Mouse (Mus musculus): ENCODE results near the gene Tmem199. TPM values are rescaled to one million over a fixed set of nuclear protein-coding genes. Genes with fewer than 3 reads are reported as not detected.

Gene Tmem199
- polyA plus RNA-seq, 1 experiment from 2014 or later: 39.8 TPM

GRCm38 (mm10) chr11:78515549-78516325, 3.8 kb upstream of the Tmem199 start:
- Histone ChIP-seq H3K4me3 (ENCODE audit: low read depth, low read length) (no peak overlapping the region), H3K9me3 (ENCODE audit: control insufficient read depth, low read length) (no peaks in the 10 kb centered on the region), H3K27me3 (replicated peaks; ENCODE audit: control insufficient read depth, insufficient read depth, low read length) (no peaks in the 10 kb centered on the region), H3K4me1 (ENCODE audit: control insufficient read depth, insufficient read depth, low read length) (peaks cover 11% of the 10 kb centered on the region), H3K9ac (ENCODE audit: low read depth, low read length) (no peak overlapping the region), H3K27ac (replicated peaks; ENCODE audit: low read depth, low read length) (no peak overlapping the region), H3K4me2 (ENCODE audit: low read depth, low read length) (no peak overlapping the region), H3K36me3 (ENCODE audit: control insufficient read depth, insufficient read depth, low read length) (peaks cover 63% of the 10 kb centered on the region)
- DNase-seq (ENCODE audit: low spot score): no peak
- no peak for ATAC-seq (ENCODE audit: low read depth)
- 57% methylated on average over 2 of the region's 2 CpGs for WGBS

DNA sequence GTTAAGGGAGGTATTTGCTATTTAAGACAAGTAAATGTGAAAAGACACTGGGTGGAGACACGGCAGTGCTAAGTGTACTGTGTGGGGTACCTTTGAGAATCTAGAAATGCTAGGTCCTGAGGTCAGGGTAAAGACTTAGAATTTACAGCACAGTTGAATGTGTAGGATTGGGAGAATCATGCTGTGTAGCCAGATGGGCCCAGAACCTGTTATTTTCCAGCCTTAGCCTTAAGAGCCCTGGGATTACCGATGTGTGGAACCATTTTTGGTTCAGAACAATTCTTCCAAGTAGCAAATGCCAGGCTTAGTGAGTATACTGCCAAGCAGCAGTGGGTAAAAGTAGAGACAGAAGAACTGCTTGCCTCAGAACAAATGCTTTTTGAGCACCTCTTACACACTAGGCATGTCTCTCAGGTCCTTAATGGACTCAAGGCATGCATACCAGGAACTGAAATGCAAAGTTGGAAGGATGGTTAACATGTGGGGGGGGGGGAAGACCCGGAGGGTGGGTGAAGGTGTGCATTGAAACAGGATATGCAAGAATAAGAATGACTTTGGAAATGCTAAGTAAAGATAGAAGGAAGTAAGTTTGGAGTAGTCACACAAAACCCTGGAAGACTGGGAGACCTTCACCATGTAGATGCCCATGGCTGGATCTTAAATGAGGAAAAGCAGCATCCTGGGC, 1.3 kb upstream of the Tmem199 start:
- WGBS: 73% methylated on average over 3 of the region's 3 CpGs
- H3K36me3 ChIP-seq (ENCODE audit: control insufficient read depth, insufficient read depth, low read length): peaks cover 51% of the 10 kb centered on the region
- H3K27ac ChIP-seq (replicated peaks; ENCODE audit: low read depth, low read length): no peak overlapping the region
- peak overlapping the region; percentile 94 for H3K9ac ChIP-seq (ENCODE audit: low read depth, low read length)
- H3K27me3 ChIP-seq (replicated peaks; ENCODE audit: control insufficient read depth, insufficient read depth, low read length): no peaks in the 10 kb centered on the region
- DNase-seq (ENCODE audit: low spot score) (no peak), ATAC-seq (ENCODE audit: low read depth) (no peak)
- peak overlapping the region; percentile 99 for H3K4me3 ChIP-seq (ENCODE audit: low read depth, low read length)
- peak overlapping the region; percentile 88 for H3K4me2 ChIP-seq (ENCODE audit: low read depth, low read length)
- no peaks in the 10 kb centered on the region for H3K9me3 ChIP-seq (ENCODE audit: control insufficient read depth, low read length)
- peaks cover 11% of the 10 kb centered on the region for H3K4me1 ChIP-seq (ENCODE audit: control insufficient read depth, insufficient read depth, low read length)

- no peak for ATAC-seq (ENCODE audit: low read depth)
- Histone ChIP-seq H3K4me2 (ENCODE audit: low read depth, low read length) (no peak overlapping the region), H3K27me3 (replicated peaks; ENCODE audit: control insufficient read depth, insufficient read depth, low read length) (no peaks in the 10 kb centered on the region), H3K27ac (replicated peaks; ENCODE audit: low read depth, low read length) (no peak overlapping the region), H3K4me1 (ENCODE audit: control insufficient read depth, insufficient read depth, low read length) (peaks cover 11% of the 10 kb centered on the region), H3K9me3 (ENCODE audit: control insufficient read depth, low read length) (no peaks in the 10 kb centered on the region), H3K9ac (ENCODE audit: low read depth, low read length) (no peak overlapping the region), H3K36me3 (ENCODE audit: control insufficient read depth, insufficient read depth, low read length) (peaks cover 43% of the 10 kb centered on the region), H3K4me3 (ENCODE audit: low read depth, low read length) (no peak overlapping the region)
- no peak for DNase-seq (ENCODE audit: low spot score)
- WGBS: 79% methylated on average over 5 of the region's 5 CpGs
Measured at GRCm38 (mm10) chr11:78509148-78509547, 2.8 kb downstream of the Tmem199 start.

GRCm38 (mm10) chr11:78505430-78505829, 6.5 kb downstream of the Tmem199 start:
- Histone ChIP-seq H3K36me3 (ENCODE audit: control insufficient read depth, insufficient read depth, low read length) (peaks cover 37% of the 10 kb centered on the region), H3K27me3 (replicated peaks; ENCODE audit: control insufficient read depth, insufficient read depth, low read length) (0 out of 2 replicates have a peak, but pooled peaks cover 3% of the 10 kb centered on the region), H3K4me1 (ENCODE audit: control insufficient read depth, insufficient read depth, low read length) (no peaks in the 10 kb centered on the region), H3K9ac (ENCODE audit: low read depth, low read length) (no peak overlapping the region), H3K4me3 (ENCODE audit: low read depth, low read length) (no peak overlapping the region), H3K4me2 (ENCODE audit: low read depth, low read length) (no peak overlapping the region), H3K9me3 (ENCODE audit: control insufficient read depth, low read length) (no peaks in the 10 kb centered on the region), H3K27ac (replicated peaks; ENCODE audit: low read depth, low read length) (no peak overlapping the region)
- DNase-seq (ENCODE audit: low spot score) (peak; percentile 39), ATAC-seq (ENCODE audit: low read depth) (peak; percentile 57; the same call in 1 of the 2 replicates)
- 74% methylated on average over 3 of the region's 3 CpGs for WGBS

- WGBS: 69% methylated on average over 7 of the region's 7 CpGs
- no peak within 1 kb of the TSS for H3K4me2 ChIP-seq (ENCODE audit: low read depth, low read length)
- H3K27ac ChIP-seq (replicated peaks; ENCODE audit: low read depth, low read length): no peak within 1 kb of the TSS
- peaks cover 23% of the 10 kb centered on the region for H3K36me3 ChIP-seq (ENCODE audit: control insufficient read depth, insufficient read depth, low read length)
- no peak within 1 kb of the TSS for H3K4me3 ChIP-seq (ENCODE audit: low read depth, low read length)
- no peak for ATAC-seq (ENCODE audit: low read depth)
- H3K4me1 ChIP-seq (ENCODE audit: control insufficient read depth, insufficient read depth, low read length): peaks cover 3% of the 10 kb centered on the region; the same call in 1 of the 2 replicates
- no peak for DNase-seq (ENCODE audit: low spot score)
- H3K27me3 ChIP-seq (replicated peaks; ENCODE audit: control insufficient read depth, insufficient read depth, low read length): peaks cover 17% of the 10 kb centered on the region
- no peak within 1 kb of the TSS for H3K9ac ChIP-seq (ENCODE audit: low read depth, low read length)
- H3K9me3 ChIP-seq (ENCODE audit: control insufficient read depth, low read length): no peaks in the 10 kb centered on the region
Measured at GRCm38 (mm10) chr11:78502909-78503650, 8.9 kb downstream of the Tmem199 start, which contains the start of gene Sebox. Gene Sebox, plus strand, starts transcription at chr11:78503447.

- no peaks in the 10 kb centered on the region for H3K9me3 ChIP-seq (ENCODE audit: control insufficient read depth, low read length)
- H3K36me3 ChIP-seq (ENCODE audit: control insufficient read depth, insufficient read depth, low read length): peaks cover 7% of the 10 kb centered on the region
- DNase-seq (ENCODE audit: low spot score) (no peak), ATAC-seq (ENCODE audit: low read depth) (no peak)
- no peak overlapping the region for H3K4me2 ChIP-seq (ENCODE audit: low read depth, low read length)
- 71% methylated on average over 20 of the region's 20 CpGs for WGBS
- no peak overlapping the region for H3K4me3 ChIP-seq (ENCODE audit: low read depth, low read length)
- peaks cover 19% of the 10 kb centered on the region for H3K27me3 ChIP-seq (replicated peaks; ENCODE audit: control insufficient read depth, insufficient read depth, low read length)
- no peak overlapping the region for H3K27ac ChIP-seq (replicated peaks; ENCODE audit: low read depth, low read length)
- no peak overlapping the region for H3K9ac ChIP-seq (ENCODE audit: low read depth, low read length)
- peaks cover 12% of the 10 kb centered on the region; the same call in 1 of the 2 replicates for H3K4me1 ChIP-seq (ENCODE audit: control insufficient read depth, insufficient read depth, low read length)
Measured at GRCm38 (mm10) chr11:78501529-78501928, 10.4 kb downstream of the Tmem199 start.

DNA sequence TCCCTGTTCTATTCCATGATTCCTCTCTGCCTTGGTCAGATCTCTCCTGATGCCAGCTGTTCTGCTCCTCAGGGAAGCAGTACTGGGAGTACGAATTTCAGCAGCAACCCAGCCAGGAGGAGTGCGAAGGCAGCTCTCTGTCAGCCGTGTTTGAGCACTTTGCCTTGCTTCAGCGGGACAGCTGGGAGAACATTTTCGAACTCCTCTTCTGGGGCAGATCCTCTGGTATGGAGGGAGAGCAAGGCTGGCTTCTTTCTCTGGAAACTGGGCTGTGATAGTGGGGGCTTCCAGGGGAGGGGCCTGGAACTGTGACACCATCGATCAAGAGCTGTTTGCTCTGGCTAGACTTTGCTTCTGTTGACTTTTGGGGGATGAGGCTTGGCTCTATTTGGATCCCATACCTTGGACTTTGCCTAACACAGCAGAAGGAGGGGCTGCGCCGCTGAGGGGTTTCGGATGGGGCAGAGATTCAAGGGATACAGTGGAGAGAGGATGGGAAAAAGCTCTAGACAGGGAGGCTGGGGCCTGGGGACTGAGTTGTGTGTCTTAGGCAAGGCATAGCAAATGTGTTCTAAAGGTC, 11.3 kb downstream of the Tmem199 start:
- ATAC-seq (ENCODE audit: low read depth) (no peak), DNase-seq (ENCODE audit: low spot score) (no peak)
- Histone ChIP-seq H3K4me2 (ENCODE audit: low read depth, low read length) (no peak overlapping the region), H3K4me1 (ENCODE audit: control insufficient read depth, insufficient read depth, low read length) (peaks cover 12% of the 10 kb centered on the region; the same call in 1 of the 2 replicates), H3K9me3 (ENCODE audit: control insufficient read depth, low read length) (no peaks in the 10 kb centered on the region), H3K9ac (ENCODE audit: low read depth, low read length) (no peak overlapping the region), H3K4me3 (ENCODE audit: low read depth, low read length) (no peak overlapping the region), H3K27ac (replicated peaks; ENCODE audit: low read depth, low read length) (no peak overlapping the region), H3K36me3 (ENCODE audit: control insufficient read depth, insufficient read depth, low read length) (no peaks in the 10 kb centered on the region), H3K27me3 (replicated peaks; ENCODE audit: control insufficient read depth, insufficient read depth, low read length) (peaks cover 26% of the 10 kb centered on the region)
- 83% methylated on average over 9 of the region's 9 CpGs for WGBS

- Histone ChIP-seq H3K27ac (replicated peaks; ENCODE audit: low read depth, low read length) (no peak overlapping the region), H3K36me3 (ENCODE audit: control insufficient read depth, insufficient read depth, low read length) (no peaks in the 10 kb centered on the region), H3K9ac (ENCODE audit: low read depth, low read length) (no peak overlapping the region), H3K4me1 (ENCODE audit: control insufficient read depth, insufficient read depth, low read length) (peaks cover 12% of the 10 kb centered on the region; the same call in 1 of the 2 replicates), H3K9me3 (ENCODE audit: control insufficient read depth, low read length) (no peaks in the 10 kb centered on the region), H3K4me3 (ENCODE audit: low read depth, low read length) (no peak overlapping the region), H3K4me2 (ENCODE audit: low read depth, low read length) (no peak overlapping the region), H3K27me3 (replicated peaks; ENCODE audit: control insufficient read depth, insufficient read depth, low read length) (peaks cover 28% of the 10 kb centered on the region)
- 44% methylated on average over 13 of the region's 16 CpGs for WGBS
- ATAC-seq (ENCODE audit: low read depth) (no peak), DNase-seq (ENCODE audit: low spot score) (no peak)
Measured at GRCm38 (mm10) chr11:78499543-78499942, 12.4 kb downstream of the Tmem199 start.
